Mouse (Mus musculus): Measurements from ENCODE around the gene Tspo.

DNA sequence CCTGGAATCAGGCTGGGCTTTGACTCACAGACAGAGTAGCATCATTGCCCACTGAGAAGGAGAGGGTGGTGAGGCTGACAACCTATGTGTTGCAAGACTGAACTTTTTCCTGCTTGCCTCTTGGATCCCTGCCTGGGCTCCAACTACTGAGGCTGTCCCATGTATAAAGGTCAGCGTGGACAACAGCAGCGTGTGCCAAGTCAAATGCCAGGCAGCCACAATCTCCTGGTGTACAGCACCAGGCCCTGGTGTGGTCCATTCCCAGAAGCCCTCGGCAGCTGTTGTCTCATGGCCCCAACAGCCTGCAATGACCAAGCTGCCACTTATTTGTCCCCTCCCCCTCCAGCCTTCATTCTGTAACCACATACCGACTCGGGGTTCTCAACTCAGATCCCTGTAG, 8.2 kb downstream of the Tspo start:
- TF ChIP-seq CTCF (IDR thresholded peaks at IDR 0.05; ENCODE audit: extremely low read depth, insufficient read length, insufficient replicate concordance, low read depth, low read length) (no peak), POLR2A (IDR thresholded peaks at IDR 0.05; ENCODE audit: low read depth, low read length) (no peak)
